Mouse (Mus musculus): ENCODE measurements around the gene H2al1b. TPM values are rescaled to one million over a fixed set of nuclear protein-coding genes. Genes with fewer than 3 reads are reported as not detected.

The H2al1b gene
- total RNA-seq, 2 experiments from 2014 or later = not detected

DNA sequence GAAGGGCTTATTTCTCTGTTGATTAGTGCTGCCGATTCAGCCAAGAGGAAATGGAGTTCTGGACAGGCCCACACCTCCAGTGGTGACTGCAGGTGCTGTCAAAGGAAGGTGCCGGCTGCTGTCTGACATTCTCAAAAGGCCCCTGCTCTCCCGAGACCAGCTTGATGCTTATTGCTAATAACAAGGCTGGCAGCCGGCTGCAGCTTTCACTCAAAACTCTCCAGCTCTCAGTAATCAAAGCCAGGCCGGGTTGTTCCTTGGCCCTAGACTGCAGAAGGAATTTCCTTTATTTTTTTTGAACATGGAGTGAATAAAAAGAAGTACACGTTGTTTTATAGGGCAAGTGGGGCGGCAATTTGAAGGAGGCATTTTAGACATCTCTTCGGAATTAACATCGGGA, 43.5 kb downstream of the H2al1b start:
- no peak for DNase-seq (ENCODE audit: low spot score in 2 of 2)

DNA sequence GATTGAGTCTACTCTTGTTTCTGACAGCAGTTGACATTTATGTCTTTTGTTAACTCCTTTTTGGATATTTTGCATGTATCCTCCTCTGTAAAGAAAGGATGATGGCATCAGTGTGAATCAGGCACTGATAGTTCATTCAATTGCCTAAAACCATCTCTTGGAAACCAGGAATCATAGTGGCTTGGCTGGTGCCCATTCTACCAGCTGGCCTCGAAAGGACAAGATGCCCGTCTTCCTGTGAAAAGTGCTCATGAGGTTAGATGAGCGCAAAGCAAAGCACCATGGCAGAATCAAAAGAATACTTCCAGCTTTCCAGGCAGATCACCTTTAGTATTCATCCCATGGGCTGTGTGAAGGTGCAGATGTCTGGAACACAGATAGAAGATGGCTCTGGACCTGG, 44.5 kb downstream of the H2al1b start:
- no peak for DNase-seq (ENCODE audit: low spot score in 2 of 2)

Other genes with a start within 250 kb of the H2al1b start
- gene H2al1a, start 3.2 kb upstream of the H2al1b start, total RNA-seq (2021) = not detected
- gene H2al1c, start 3.2 kb downstream of the H2al1b start, total RNA-seq (2021) = not detected
- not detected for gene H2al1d, start 6.4 kb downstream of the H2al1b start, total RNA-seq (2021)
- gene H2al1e, start 9.5 kb downstream of the H2al1b start, total RNA-seq (2021) = not detected
- gene H2al1f, start 12.7 kb downstream of the H2al1b start, total RNA-seq (2021) = not detected
- not detected for gene H2al1g, start 15.8 kb downstream of the H2al1b start, total RNA-seq (2021)
- gene H2al1h, start 19.1 kb downstream of the H2al1b start, total RNA-seq (2021) = not detected
- gene H2al1i, start 22.2 kb downstream of the H2al1b start, total RNA-seq (2021) = not detected
- gene H2al1j, start 25.4 kb downstream of the H2al1b start, total RNA-seq (2021) = not detected